Mouse (Mus musculus) forebrain, postnatal 0 days (tissue): ENCODE measurements around the gene Olfr611. TPM values are rescaled to one million over a fixed set of nuclear protein-coding genes. Genes with fewer than 3 reads are reported as not detected.

Source experiments
- ATAC-seq: fragments of 200-750 bp; cut with Nextera tagmentation; 2 replicates; pipeline ENCODE4 v1.8.0; 2017; ENCODE audit warnings: mild to moderate bottlenecking, moderate library complexity
- DNase-seq: peaks from one replicate; pipeline ENCODE4 v3.0.0-alpha.2; 2015
- H3K27ac ChIP-seq: fragments of 300-500 bp; sonication (generic); 2 replicates; pipeline ENCODE4 v1.5.1; 2014; ENCODE audit warnings: low read depth, mild to moderate bottlenecking, antibody characterized with exemption, low read length, moderate library complexity, mixed read lengths
- H3K27me3 ChIP-seq: fragments of 300-500 bp; sonication (generic); 2 replicates; pipeline ENCODE4 v1.6.1; 2014; ENCODE audit warnings: mild to moderate bottlenecking, low read length, mixed read lengths; ENCODE audit not compliant: insufficient read depth
- H3K36me3 ChIP-seq: fragments of 300-500 bp; sonication (generic); 2 replicates; pipeline ENCODE4 v1.6.1; 2014; ENCODE audit warnings: mild to moderate bottlenecking, moderate library complexity; ENCODE audit not compliant: insufficient read depth
- H3K4me1 ChIP-seq: fragments of 300-500 bp; sonication (generic); 2 replicates; pipeline ENCODE4 v1.6.1; 2014; ENCODE audit warnings: antibody characterized with exemption; ENCODE audit not compliant: insufficient read depth
- H3K4me2 ChIP-seq: fragments of 300-500 bp; sonication (generic); 2 replicates; pipeline ENCODE4 v1.6.1; 2014; ENCODE audit warnings: low read depth, mild to moderate bottlenecking, moderate library complexity
- H3K4me3 ChIP-seq: fragments of 300-500 bp; sonication (generic); 2 replicates; pipeline ENCODE4 v1.5.1; 2014; ENCODE audit warnings: low read depth, low read length, mixed read lengths
- H3K9ac ChIP-seq: fragments of 300-500 bp; sonication (generic); 2 replicates; pipeline ENCODE4 v1.6.1; 2014; ENCODE audit warnings: mild to moderate bottlenecking
- H3K9me3 ChIP-seq: fragments of 300-500 bp; sonication (generic); 2 replicates; pipeline ENCODE4 v1.6.1; 2016; ENCODE audit warnings: low read length
- CTCF ChIP-seq: sonication (generic); IDR thresholded peaks from 2 replicates; pipeline ENCODE4 v1.5.1; 2016; ENCODE audit warnings: antibody characterized with exemption, control low read depth, low read depth
- polyA plus RNA-seq: library from polyadenylated mRNA; unstranded; fragments of >200 nt; fragmentation: Nextera tagmentation; extraction: Ambion mirVana; gene quantifications from 2 replicates; pipeline ENCODE4 v1.2.1, GENCODE M21; 2015
- total RNA-seq: library from RNA; depleted of rRNA; stranded (reverse); fragments of >200 nt; gene quantifications from 2 replicates; pipeline ENCODE4 v1.2.3, GENCODE M21; 2014; rRNA removed

The Olfr611 gene
- total and polyA plus RNA-seq, 2 experiments from 2014 or later, result not detected

DNA sequence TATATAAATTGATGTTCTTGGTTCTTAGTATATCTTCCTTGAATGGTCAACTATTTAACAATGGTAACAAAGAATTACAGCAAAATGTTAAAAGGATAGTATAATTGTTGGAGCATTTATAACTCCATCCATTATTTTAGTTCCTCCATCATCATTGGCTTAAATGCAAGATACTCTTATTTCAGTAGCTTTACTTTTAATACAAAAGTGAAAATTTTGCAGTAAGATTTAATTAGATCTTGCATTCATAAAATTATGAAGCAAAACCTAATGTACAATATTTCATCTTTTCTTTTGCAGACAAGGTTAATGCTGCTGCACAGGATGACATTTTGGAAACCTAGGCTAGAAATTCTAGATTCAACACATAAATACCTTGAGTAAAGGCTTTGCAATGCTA, 51.1 kb downstream of the Olfr611 start, which contains the start of gene Olfr608:
Gene Olfr608, plus strand, starts transcription at position 301 of the 400 bp plus-strand sequence.
- H3K9me3 ChIP-seq, result no peaks in the 10 kb centered on the region
- no peaks in the 10 kb centered on the region for H3K27me3 ChIP-seq
- no peak within 1 kb of the TSS for H3K27ac ChIP-seq
- TF ChIP-seq CTCF, result no peak
- H3K36me3 ChIP-seq, result no peaks in the 10 kb centered on the region
- H3K4me1 ChIP-seq, result no peaks in the 10 kb centered on the region
- no peak for ATAC-seq
- DNase-seq, result no peak
- no peak within 1 kb of the TSS for H3K9ac ChIP-seq
- no peak within 1 kb of the TSS for H3K4me2 ChIP-seq
- H3K4me3 ChIP-seq, result no peak within 1 kb of the TSS

Other genes starting within 250 kb of the Olfr611 start
- not detected in 2 replicates for gene Olfr596, start 215.2 kb downstream of the Olfr611 start, total RNA-seq
- gene Olfr596, start 215.2 kb downstream of the Olfr611 start, polyA plus RNA-seq, result not detected in 2 replicates
- 0.24 TPM in 1 of 2 replicates, not detected in the other for gene Olfr597, start 204.5 kb downstream of the Olfr611 start, total RNA-seq
- gene Olfr597, start 204.5 kb downstream of the Olfr611 start, polyA plus RNA-seq, result not detected in 2 replicates
- not detected in 2 replicates for gene Olfr598, start 197.3 kb downstream of the Olfr611 start, total RNA-seq
- not detected in 2 replicates for gene Olfr598, start 197.3 kb downstream of the Olfr611 start, polyA plus RNA-seq
- not detected in 2 replicates for gene Olfr599, start 184.9 kb downstream of the Olfr611 start, total RNA-seq
- not detected in 2 replicates for gene Olfr599, start 184.9 kb downstream of the Olfr611 start, polyA plus RNA-seq
- not detected in 2 replicates for gene Olfr600, start 171.2 kb downstream of the Olfr611 start, total RNA-seq
- gene Olfr600, start 171.2 kb downstream of the Olfr611 start, polyA plus RNA-seq, result not detected in 2 replicates
- gene Olfr601, start 158.2 kb downstream of the Olfr611 start, total RNA-seq, result not detected in 2 replicates
- gene Olfr601, start 158.2 kb downstream of the Olfr611 start, polyA plus RNA-seq, result not detected in 2 replicates
- not detected in 2 replicates for gene Olfr603, start 134.7 kb downstream of the Olfr611 start, total RNA-seq
- not detected in 2 replicates for gene Olfr603, start 134.7 kb downstream of the Olfr611 start, polyA plus RNA-seq
- not detected in 2 replicates for gene Usp17lc, start 105.8 kb downstream of the Olfr611 start, total RNA-seq
- not detected in 2 replicates for gene Usp17lc, start 105.8 kb downstream of the Olfr611 start, polyA plus RNA-seq
- gene Olfr605, start 75.4 kb downstream of the Olfr611 start, total RNA-seq, result not detected in 2 replicates
- not detected in 2 replicates for gene Olfr605, start 75.4 kb downstream of the Olfr611 start, polyA plus RNA-seq
- not detected in 2 replicates for gene Olfr606, start 71.8 kb downstream of the Olfr611 start, total RNA-seq
- gene Olfr606, start 71.8 kb downstream of the Olfr611 start, polyA plus RNA-seq, result not detected in 2 replicates
- gene Olfr607, start 56.7 kb downstream of the Olfr611 start, total RNA-seq, result not detected in 2 replicates
- not detected in 2 replicates for gene Olfr607, start 56.7 kb downstream of the Olfr611 start, polyA plus RNA-seq
- not detected in 2 replicates for gene Olfr608, start 51.0 kb downstream of the Olfr611 start, total RNA-seq
- gene Olfr608, start 51.0 kb downstream of the Olfr611 start, polyA plus RNA-seq, result not detected in 2 replicates
- not detected in 2 replicates for gene Olfr609, start 22.8 kb downstream of the Olfr611 start, total RNA-seq
- not detected in 2 replicates for gene Olfr609, start 22.8 kb downstream of the Olfr611 start, polyA plus RNA-seq
- gene Olfr610, start 8.7 kb downstream of the Olfr611 start, total RNA-seq, result not detected in 2 replicates
- not detected in 2 replicates for gene Olfr610, start 8.7 kb downstream of the Olfr611 start, polyA plus RNA-seq
- not detected in 2 replicates for gene Olfr612, start 21.9 kb upstream of the Olfr611 start, total RNA-seq
- gene Olfr612, start 21.9 kb upstream of the Olfr611 start, polyA plus RNA-seq, result not detected in 2 replicates
- gene Olfr613, start 27.2 kb upstream of the Olfr611 start, total RNA-seq, result not detected in 2 replicates
- not detected in 2 replicates for gene Olfr613, start 27.2 kb upstream of the Olfr611 start, polyA plus RNA-seq
- not detected in 2 replicates for gene Olfr615, start 35.2 kb upstream of the Olfr611 start, total RNA-seq
- not detected in 2 replicates for gene Olfr615, start 35.2 kb upstream of the Olfr611 start, polyA plus RNA-seq
- not detected in 2 replicates for gene Olfr616, start 48.3 kb upstream of the Olfr611 start, total RNA-seq
- not detected in 2 replicates for gene Olfr616, start 48.3 kb upstream of the Olfr611 start, polyA plus RNA-seq
- not detected in 2 replicates for gene Olfr617, start 52.2 kb upstream of the Olfr611 start, total RNA-seq
- gene Olfr617, start 52.2 kb upstream of the Olfr611 start, polyA plus RNA-seq, result not detected in 2 replicates
- gene Olfr618, start 69.3 kb upstream of the Olfr611 start, total RNA-seq, result not detected in 2 replicates
- gene Olfr618, start 69.3 kb upstream of the Olfr611 start, polyA plus RNA-seq, result not detected in 2 replicates
- not detected in 2 replicates for gene Olfr619, start 79.7 kb upstream of the Olfr611 start, total RNA-seq
- not detected in 2 replicates for gene Olfr619, start 79.7 kb upstream of the Olfr611 start, polyA plus RNA-seq
- gene Olfr620, start 91.7 kb upstream of the Olfr611 start, total RNA-seq, result not detected in 2 replicates
- gene Olfr620, start 91.7 kb upstream of the Olfr611 start, polyA plus RNA-seq, result not detected in 2 replicates
- not detected in 2 replicates for gene Olfr622, start 121.9 kb upstream of the Olfr611 start, total RNA-seq
- gene Olfr622, start 121.9 kb upstream of the Olfr611 start, polyA plus RNA-seq, result not detected in 2 replicates
- gene Olfr623, start 142.9 kb upstream of the Olfr611 start, total RNA-seq, result not detected in 2 replicates
- gene Olfr623, start 142.9 kb upstream of the Olfr611 start, polyA plus RNA-seq, result not detected in 2 replicates
- not detected in 2 replicates for gene Olfr624, start 150.3 kb upstream of the Olfr611 start, total RNA-seq
- gene Olfr624, start 150.3 kb upstream of the Olfr611 start, polyA plus RNA-seq, result not detected in 2 replicates
- not detected in 2 replicates for gene Olfr625-ps1, start 161.9 kb upstream of the Olfr611 start, total RNA-seq
- gene Olfr625-ps1, start 161.9 kb upstream of the Olfr611 start, polyA plus RNA-seq, result not detected in 2 replicates
- not detected in 2 replicates for gene Olfr243, start 193.8 kb upstream of the Olfr611 start, total RNA-seq
- gene Olfr243, start 193.8 kb upstream of the Olfr611 start, polyA plus RNA-seq, result not detected in 2 replicates
- not detected in 2 replicates for gene Olfr628, start 209.5 kb upstream of the Olfr611 start, total RNA-seq
- gene Olfr628, start 209.5 kb upstream of the Olfr611 start, polyA plus RNA-seq, result not detected in 2 replicates
- gene Olfr629, start 224.1 kb upstream of the Olfr611 start, total RNA-seq, result not detected in 2 replicates
- gene Olfr629, start 224.1 kb upstream of the Olfr611 start, polyA plus RNA-seq, result not detected in 2 replicates
- gene Olfr630, start 236.5 kb upstream of the Olfr611 start, total RNA-seq, result not detected in 2 replicates
- not detected in 2 replicates for gene Olfr630, start 236.5 kb upstream of the Olfr611 start, polyA plus RNA-seq